Mouse (Mus musculus): ENCODE measurements around the gene Actl6a. TPM values are rescaled to one million over a fixed set of nuclear protein-coding genes. Genes with fewer than 3 reads are reported as not detected.
A peak's percentile ranks its signal among the peaks of the same experiment; 100 is the strongest.

Actl6a gene
- polyA plus RNA-seq, 1 experiment from 2014 or later = 102 TPM

DNA sequence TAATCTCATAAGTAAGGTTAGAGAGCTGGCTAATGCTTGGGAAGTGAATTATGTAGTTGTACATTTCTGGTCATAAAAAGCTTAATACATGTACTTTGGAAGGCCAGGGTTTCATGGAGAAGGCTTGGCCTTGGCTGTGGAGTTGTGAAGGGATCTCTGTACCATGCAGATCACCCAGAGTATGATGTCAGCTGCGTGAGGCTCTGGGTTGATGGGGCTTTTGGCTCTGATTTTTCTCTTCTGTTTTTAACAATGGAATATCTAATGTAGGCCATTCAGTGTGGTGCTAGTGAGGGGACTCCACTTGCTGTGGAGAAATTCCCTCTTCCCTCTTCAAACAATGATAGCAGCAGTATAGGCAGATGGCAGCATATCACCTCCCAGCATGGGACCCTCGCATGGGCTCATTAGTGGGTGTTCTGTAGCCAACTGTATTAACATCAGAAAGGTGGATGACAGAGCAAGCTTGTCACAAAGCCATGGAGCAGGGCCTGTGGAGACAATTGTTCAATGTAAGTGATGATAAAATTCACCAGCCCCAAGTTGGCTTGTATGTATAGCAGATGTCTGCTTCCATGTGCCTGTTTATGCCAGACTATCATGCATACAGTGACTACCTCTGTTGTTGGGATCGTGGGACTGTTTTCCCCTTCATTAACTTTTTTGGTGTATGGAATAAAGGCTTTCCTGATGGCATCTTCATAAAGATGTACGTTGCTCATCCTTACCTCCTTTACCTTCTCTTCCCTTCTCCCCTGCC is 43.9 kb downstream of the Actl6a start:
- no peak for DNase-seq (ENCODE audit: low spot score)
- 0 out of 2 replicates have a peak, but pooled peaks have one; percentile 6 for ATAC-seq (ENCODE audit: low read depth)
- Histone ChIP-seq H3K4me2 (ENCODE audit: low read depth, low read length) (no peak overlapping the region), H3K27me3 (replicated peaks; ENCODE audit: control insufficient read depth, insufficient read depth, low read length) (no peaks in the 10 kb centered on the region), H3K9ac (ENCODE audit: low read depth, low read length) (no peak overlapping the region), H3K4me3 (ENCODE audit: low read depth, low read length) (no peak overlapping the region), H3K27ac (replicated peaks; ENCODE audit: low read depth, low read length) (no peak overlapping the region), H3K4me1 (ENCODE audit: control insufficient read depth, insufficient read depth, low read length) (no peaks in the 10 kb centered on the region), H3K36me3 (ENCODE audit: control insufficient read depth, insufficient read depth, low read length) (peaks cover 76% of the 10 kb centered on the region), H3K9me3 (ENCODE audit: control insufficient read depth, low read length) (no peaks in the 10 kb centered on the region)
- 95% methylated on average over 4 of the region's 4 CpGs for WGBS

DNA sequence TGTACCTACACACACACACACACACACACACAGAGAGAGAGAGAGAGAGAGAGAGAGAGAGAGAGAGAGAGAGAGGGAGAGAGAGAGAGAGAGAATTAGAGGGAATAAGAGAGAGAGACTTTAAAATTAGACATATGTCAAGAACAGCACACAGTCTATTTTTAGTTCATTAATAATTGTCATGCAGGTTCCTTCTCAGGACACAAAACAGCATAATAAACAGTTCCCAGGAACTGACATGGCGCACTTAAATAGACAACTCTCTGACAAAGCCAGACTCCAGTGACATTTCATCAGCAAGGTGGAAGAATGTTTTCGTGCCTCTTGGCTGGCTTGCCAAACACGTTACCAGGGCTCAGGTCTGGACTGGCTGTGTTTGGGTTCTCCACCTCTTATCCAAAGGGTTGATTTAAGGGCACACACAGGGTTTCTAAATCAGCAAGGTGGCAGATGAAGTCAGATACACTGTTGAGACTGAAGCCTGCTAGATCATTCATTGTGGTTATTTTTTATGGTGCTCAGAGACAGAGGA is 48.4 kb downstream of the Actl6a start:
- no peak overlapping the region for H3K9ac ChIP-seq (ENCODE audit: low read depth, low read length)
- whole genome bisulfite sequencing = 90% methylated on average over 3 of the region's 3 CpGs
- H3K4me2 ChIP-seq (ENCODE audit: low read depth, low read length) = no peak overlapping the region
- DNase-seq (ENCODE audit: low spot score) = no peak
- no peaks in the 10 kb centered on the region for H3K4me1 ChIP-seq (ENCODE audit: control insufficient read depth, insufficient read depth, low read length)
- no peaks in the 10 kb centered on the region for H3K27me3 ChIP-seq (replicated peaks; ENCODE audit: control insufficient read depth, insufficient read depth, low read length)
- H3K36me3 ChIP-seq (ENCODE audit: control insufficient read depth, insufficient read depth, low read length) = peaks cover 49% of the 10 kb centered on the region
- no peaks in the 10 kb centered on the region for H3K9me3 ChIP-seq (ENCODE audit: control insufficient read depth, low read length)
- no peak overlapping the region for H3K27ac ChIP-seq (replicated peaks; ENCODE audit: low read depth, low read length)
- no peak overlapping the region for H3K4me3 ChIP-seq (ENCODE audit: low read depth, low read length)
- no peak for ATAC-seq (ENCODE audit: low read depth)

DNA sequence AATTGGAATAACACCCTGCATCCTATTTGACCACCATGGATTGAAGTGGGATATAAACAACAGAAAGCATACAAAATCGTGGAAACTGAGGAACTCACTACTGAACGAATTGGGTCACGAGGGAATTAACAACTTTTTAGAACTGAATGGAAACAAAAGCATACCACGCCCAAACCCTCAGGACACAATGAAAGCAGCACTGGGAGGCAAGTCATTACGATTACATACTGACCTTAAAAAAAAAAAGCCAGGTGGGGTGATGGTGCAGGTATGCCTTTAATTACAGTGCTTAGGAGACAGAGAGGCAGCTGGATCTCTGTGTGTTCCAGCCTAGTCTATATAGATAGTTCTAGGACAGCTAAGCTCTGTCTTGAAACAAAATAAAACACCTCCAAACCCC is 53.1 kb downstream of the Actl6a start:
- no peaks in the 10 kb centered on the region for H3K27me3 ChIP-seq (replicated peaks; ENCODE audit: control insufficient read depth, insufficient read depth, low read length)
- no peak overlapping the region for H3K27ac ChIP-seq (replicated peaks; ENCODE audit: low read depth, low read length)
- no peak overlapping the region for H3K4me3 ChIP-seq (ENCODE audit: low read depth, low read length)
- DNase-seq (ENCODE audit: low spot score) (no peak), ATAC-seq (ENCODE audit: low read depth) (no peak)
- H3K9ac ChIP-seq (ENCODE audit: low read depth, low read length) = no peak overlapping the region
- WGBS = 66% methylated on average over 5 of the region's 5 CpGs
- H3K4me1 ChIP-seq (ENCODE audit: control insufficient read depth, insufficient read depth, low read length) = no peaks in the 10 kb centered on the region
- H3K36me3 ChIP-seq (ENCODE audit: control insufficient read depth, insufficient read depth, low read length) = peaks cover 5% of the 10 kb centered on the region; the same call in 1 of the 2 replicates
- no peaks in the 10 kb centered on the region for H3K9me3 ChIP-seq (ENCODE audit: control insufficient read depth, low read length)
- no peak overlapping the region for H3K4me2 ChIP-seq (ENCODE audit: low read depth, low read length)

DNA sequence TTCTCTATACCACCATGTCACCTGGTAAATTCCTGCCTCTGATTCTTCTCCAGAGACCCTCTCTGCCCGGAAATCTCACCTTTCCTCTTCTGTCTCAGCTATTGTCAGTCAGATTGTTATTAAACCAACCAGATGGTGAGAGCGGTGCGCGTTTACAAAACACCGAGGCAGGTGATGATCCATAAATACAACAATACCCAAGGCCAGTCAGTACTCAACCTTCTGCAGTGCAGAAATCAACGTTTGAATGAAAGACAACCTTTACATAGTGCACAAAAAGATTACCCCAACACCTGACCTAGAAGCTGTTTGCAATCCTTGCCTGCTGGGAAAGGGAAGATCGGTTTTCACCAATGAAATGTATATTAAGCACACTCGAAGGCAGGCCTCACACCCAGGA is 56.9 kb downstream of the Actl6a start:
- Histone ChIP-seq H3K4me2 (ENCODE audit: low read depth, low read length) (no peak overlapping the region), H3K4me3 (ENCODE audit: low read depth, low read length) (no peak overlapping the region), H3K27me3 (replicated peaks; ENCODE audit: control insufficient read depth, insufficient read depth, low read length) (no peaks in the 10 kb centered on the region), H3K9me3 (ENCODE audit: control insufficient read depth, low read length) (no peaks in the 10 kb centered on the region), H3K27ac (replicated peaks; ENCODE audit: low read depth, low read length) (no peak overlapping the region), H3K36me3 (ENCODE audit: control insufficient read depth, insufficient read depth, low read length) (no peaks in the 10 kb centered on the region), H3K9ac (ENCODE audit: low read depth, low read length) (no peak overlapping the region), H3K4me1 (ENCODE audit: control insufficient read depth, insufficient read depth, low read length) (no peaks in the 10 kb centered on the region)
- DNase-seq (ENCODE audit: low spot score) (no peak), ATAC-seq (ENCODE audit: low read depth) (no peak)
- 54% methylated on average over 8 of the region's 8 CpGs for WGBS

DNA sequence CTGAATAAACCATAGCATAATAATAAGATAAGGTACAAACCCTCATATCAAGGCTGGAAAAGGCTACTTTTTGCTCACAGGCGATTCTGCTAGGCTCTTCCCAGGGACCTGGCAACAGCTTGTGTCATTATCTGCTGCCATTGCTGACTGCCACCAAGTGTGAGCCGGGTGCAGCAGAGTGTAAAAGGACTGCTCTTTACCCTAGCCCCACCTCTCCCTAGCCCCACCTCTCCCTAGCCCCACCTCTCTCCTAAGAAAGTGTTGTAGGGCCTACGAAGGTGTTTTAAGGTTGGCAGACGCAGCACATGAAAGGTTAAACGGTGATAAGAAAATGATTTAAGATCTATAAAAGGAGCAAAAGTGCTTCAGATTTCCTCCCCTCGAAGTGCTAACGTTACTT is 57.8 kb downstream of the Actl6a start:
- H3K27me3 ChIP-seq (replicated peaks; ENCODE audit: control insufficient read depth, insufficient read depth, low read length) = no peaks in the 10 kb centered on the region
- 50% methylated on average over 7 of the region's 7 CpGs for WGBS
- no peaks in the 10 kb centered on the region for H3K36me3 ChIP-seq (ENCODE audit: control insufficient read depth, insufficient read depth, low read length)
- H3K4me3 ChIP-seq (ENCODE audit: low read depth, low read length) = no peak overlapping the region
- ATAC-seq (ENCODE audit: low read depth) = no peak
- no peak overlapping the region for H3K4me2 ChIP-seq (ENCODE audit: low read depth, low read length)
- DNase-seq (ENCODE audit: low spot score) = no peak
- no peaks in the 10 kb centered on the region for H3K4me1 ChIP-seq (ENCODE audit: control insufficient read depth, insufficient read depth, low read length)
- H3K9me3 ChIP-seq (ENCODE audit: control insufficient read depth, low read length) = no peaks in the 10 kb centered on the region
- H3K27ac ChIP-seq (replicated peaks; ENCODE audit: low read depth, low read length) = no peak overlapping the region
- H3K9ac ChIP-seq (ENCODE audit: low read depth, low read length) = no peak overlapping the region

DNA sequence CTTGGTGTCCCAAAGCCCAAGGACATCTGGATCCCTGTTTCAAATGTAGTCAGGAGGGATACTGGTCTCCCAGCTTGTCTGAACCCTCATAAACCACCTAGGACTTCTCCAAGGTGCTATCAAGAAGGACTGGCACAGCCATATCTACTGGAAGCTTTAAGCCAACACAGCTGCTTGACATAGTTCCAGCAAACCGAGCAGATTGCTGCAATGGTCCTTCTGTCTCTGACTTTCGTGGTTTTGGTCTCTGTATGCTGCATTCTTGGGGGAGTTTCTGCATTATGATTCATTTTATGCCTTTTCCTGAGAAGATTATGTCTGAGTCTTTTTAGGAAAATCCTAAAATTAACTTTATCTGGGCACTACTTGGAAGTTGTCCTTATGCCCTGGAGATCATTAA is 64.7 kb downstream of the Actl6a start:
- no peak for ATAC-seq (ENCODE audit: low read depth)
- 68% methylated on average over 2 of the region's 2 CpGs for WGBS
- Histone ChIP-seq H3K4me3 (ENCODE audit: low read depth, low read length) (no peak overlapping the region), H3K4me2 (ENCODE audit: low read depth, low read length) (no peak overlapping the region), H3K9me3 (ENCODE audit: control insufficient read depth, low read length) (no peaks in the 10 kb centered on the region), H3K4me1 (ENCODE audit: control insufficient read depth, insufficient read depth, low read length) (no peaks in the 10 kb centered on the region), H3K27me3 (replicated peaks; ENCODE audit: control insufficient read depth, insufficient read depth, low read length) (no peaks in the 10 kb centered on the region), H3K27ac (replicated peaks; ENCODE audit: low read depth, low read length) (no peak overlapping the region), H3K9ac (ENCODE audit: low read depth, low read length) (no peak overlapping the region), H3K36me3 (ENCODE audit: control insufficient read depth, insufficient read depth, low read length) (no peaks in the 10 kb centered on the region)
- DNase-seq (ENCODE audit: low spot score) = no peak

Other genes with a start within 250 kb of the Actl6a start
- gene Kcnmb3, start 214.1 kb upstream of the Actl6a start, polyA plus RNA-seq (2014; fragmentation: Nextera tagmentation; extraction: Ambion mirVana) = 0.19 TPM in 1 of 2 replicates, not detected in the other
- gene Zfp639, start 196.0 kb upstream of the Actl6a start, polyA plus RNA-seq (2014; fragmentation: Nextera tagmentation; extraction: Ambion mirVana) = 35.4 and 42.2 TPM in 2 replicates
- 25.1 and 27.8 TPM in 2 replicates for gene Mfn1, start 176.8 kb upstream of the Actl6a start, polyA plus RNA-seq (2014; fragmentation: Nextera tagmentation; extraction: Ambion mirVana)
- 85.0 and 88.0 TPM in 2 replicates for gene Gnb4, start 89.7 kb upstream of the Actl6a start, polyA plus RNA-seq (2014; fragmentation: Nextera tagmentation; extraction: Ambion mirVana)
- gene Ndufb5, start 30.7 kb downstream of the Actl6a start, polyA plus RNA-seq (2014; fragmentation: Nextera tagmentation; extraction: Ambion mirVana) = 319 and 331 TPM in 2 replicates
- gene Mrpl47, start 31.3 kb downstream of the Actl6a start, polyA plus RNA-seq (2014; fragmentation: Nextera tagmentation; extraction: Ambion mirVana) = 29.2 and 34.0 TPM in 2 replicates
- gene Usp13, start 111.2 kb downstream of the Actl6a start, polyA plus RNA-seq (2014; fragmentation: Nextera tagmentation; extraction: Ambion mirVana) = 7.6 and 9.9 TPM in 2 replicates

All from embryonic facial prominence, embryonic 14.5 days (tissue).